Mouse (Mus musculus) c-Kit-positive CD71-positive TER-119-positive erythroid progenitor cells, embryonic 14.5 days (primary cell): ENCODE measurements at regions not wholly inside any gene's neighbourhood (a gene's known extent, or its start where the extent isn't known, plus 50 kb on each side); places are given as distances from the start of the nearest gene placed in this dataset.
"Not testable (repeated sequence)": the region's sequence is repeated elsewhere in the genome, so short reads cannot be mapped to it uniquely, and the experiment has no call there.

ENCODE experiments used
- DNase-seq: peaks from one replicate; pipeline ENCODE4 v3.0.0-alpha.2; 2013; ENCODE audit warnings: low spot score

DNA sequence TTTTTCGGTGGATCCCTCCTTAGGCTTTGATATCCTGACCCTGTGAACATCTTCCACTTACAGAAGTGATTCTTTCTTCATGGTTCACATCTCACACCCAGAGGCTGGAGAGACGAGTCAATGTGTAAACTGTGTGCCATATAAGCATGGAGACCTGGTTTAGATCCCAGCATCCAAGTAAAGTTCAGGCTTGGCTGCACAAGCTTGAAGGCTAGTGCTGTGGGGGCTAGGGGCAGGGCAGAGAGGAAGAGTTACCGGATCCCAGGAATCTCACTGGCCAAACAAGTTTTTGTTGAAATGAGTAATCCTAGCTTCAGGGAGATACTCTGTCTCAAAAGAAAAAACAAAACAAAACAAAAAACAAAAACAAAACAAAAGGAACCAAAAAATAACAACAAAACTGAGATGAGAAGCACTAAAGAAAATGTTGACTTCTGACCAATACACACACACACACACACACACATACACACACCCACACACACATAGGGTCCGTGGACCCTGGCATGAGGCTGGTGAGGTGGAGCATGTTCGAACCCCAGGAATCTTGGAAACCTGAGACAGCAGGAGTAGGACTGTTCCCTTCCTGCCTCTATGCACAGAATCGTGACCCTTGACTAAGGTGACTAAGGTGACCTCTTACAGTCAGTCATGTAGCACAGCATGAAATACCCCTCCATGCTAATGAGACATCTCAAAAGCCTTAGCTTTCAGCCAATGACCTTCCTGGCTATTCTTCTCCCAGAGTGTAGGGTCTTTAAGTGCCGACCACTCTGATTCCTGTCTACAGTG, 55.2 kb downstream of the Gm12728 start:
- DNase-seq, result no peak

DNA sequence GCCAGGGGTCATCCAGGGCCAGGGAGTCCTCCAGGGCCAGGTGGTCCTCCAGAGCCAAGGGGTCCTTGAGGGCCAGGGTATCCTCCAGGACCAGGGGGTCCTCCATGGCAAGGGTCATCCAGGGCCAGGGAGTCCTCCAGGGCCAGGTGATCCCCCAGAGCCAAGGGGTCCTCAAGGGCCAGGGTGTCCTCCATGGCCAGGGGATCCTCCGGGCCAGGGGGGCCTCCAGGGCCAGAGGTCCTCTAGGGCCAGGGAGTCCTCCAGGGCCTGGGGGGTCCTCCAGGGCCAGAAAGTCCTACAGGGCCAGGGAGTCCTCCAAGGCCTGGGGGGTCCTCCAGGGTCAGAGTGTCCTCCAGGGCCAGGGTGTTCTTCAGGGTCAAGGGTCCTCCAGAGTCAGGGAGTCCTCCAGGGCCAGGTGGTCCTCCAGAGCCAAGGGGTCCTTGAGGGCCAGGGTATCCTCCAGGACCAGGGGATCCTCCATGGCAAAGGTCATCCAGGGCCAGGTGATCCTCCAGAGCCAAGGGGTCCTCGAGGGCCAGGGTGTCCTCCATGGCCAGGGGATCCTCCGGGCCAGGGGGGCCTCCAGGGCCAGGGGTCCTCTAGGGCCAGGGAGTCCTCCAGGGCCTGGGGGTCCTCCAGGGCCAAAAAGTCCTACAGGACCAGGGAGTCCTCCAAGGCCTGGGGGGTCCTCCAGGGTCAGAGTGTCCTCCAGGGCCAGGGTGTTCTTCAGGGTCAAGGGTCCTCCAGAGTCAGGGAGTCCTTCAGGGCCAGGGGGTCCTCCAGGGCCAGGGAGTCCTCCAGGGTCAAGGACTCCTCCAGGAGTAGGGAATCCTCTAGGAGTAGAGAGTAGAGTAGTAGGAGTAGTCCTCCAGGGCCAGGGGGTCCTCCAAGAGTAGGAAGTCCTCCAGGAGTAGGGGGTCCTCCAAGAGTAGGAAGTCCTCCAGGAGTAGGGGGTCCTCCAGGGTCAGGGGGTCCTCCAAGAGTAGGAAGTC, 56.6 kb downstream of the Gm12728 start:
- DNase-seq, result not testable (repeated sequence)

- DNase-seq, result no peak
Observed at GRCm38 (mm10) chr4:105853086-105853485, 63.4 kb downstream of the Gm12728 start.

GRCm38 (mm10) chr4:105859052-105859864, 69.6 kb downstream of the Gm12728 start:
- DNase-seq, result no peak

DNA sequence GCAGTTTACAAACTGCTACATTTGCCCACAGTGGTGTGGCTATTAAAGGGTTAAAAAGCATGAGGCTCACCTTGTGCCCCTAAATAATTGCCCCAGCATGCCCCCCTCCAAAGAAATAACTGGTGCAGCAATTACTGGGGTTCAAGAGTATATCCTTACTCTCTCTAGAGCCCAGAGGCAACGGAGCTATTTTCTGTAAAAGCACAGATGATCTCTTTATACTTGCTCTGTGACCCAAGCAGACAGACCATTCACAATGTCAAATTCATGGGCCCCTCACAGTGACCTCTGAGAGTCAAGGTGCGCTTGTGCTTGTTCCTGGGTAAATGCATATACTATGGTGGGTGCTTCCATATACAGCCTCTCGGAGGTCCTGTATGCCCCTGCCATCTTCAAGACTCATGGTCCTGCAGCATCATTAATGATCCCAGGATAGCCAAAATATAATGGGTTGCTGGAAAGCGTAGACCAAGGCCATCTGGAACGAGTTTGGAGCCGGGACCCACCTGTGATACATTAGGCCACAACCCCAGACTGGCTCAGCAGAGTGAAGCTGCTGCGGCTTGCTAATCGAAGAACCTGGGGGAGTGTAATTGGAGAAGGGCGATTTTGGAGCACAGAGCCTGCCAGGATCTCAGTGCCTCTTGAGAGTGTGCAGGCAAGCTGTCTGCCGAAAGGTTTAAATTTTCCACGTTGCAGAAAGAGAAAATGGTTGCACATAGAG, 71.4 kb downstream of the Gm12728 start:
- DNase-seq, result no peak

DNA sequence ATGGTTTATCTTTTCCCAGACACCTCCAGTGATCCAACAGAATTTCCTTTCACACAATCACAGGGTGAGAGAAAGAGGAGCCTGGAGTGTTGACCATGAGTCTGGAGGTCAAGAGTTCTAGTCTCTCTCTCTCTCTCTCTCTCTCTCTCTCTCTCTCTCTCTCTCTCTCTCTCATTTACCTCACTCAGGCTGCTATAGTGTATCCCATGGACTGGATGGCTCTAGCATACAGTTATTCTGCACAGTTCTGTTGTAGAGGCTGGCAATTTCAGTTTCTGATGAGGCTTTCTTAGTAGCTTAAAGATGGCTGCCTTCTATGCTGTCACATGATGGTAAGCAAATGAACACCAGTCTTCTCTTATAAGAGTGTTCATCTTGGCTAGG, 72.0 kb downstream of the Gm12728 start:
- no peak for DNase-seq

DNA sequence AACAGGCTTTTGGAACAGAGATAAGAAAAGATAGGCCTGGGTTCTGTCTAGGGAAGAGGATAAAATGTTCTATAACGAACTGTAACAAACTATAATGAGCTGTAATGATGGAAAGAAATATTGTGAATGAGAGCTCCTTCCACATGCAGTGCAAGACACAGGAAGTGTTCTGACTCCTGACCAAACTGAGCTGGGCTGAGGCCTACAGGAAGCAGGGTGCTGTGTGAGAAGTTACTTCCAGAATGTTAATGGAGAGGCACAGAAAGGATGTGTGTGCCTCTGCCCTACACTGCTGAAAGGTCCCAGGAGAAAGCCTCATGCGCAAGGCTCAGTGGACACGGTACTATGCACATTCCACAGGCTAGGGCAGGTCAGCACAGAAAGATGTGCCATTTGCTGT, 80.8 kb downstream of the Gm12728 start:
- no peak for DNase-seq

- no peak for DNase-seq
Observed at GRCm38 (mm10) chr4:105877246-105877645, 87.6 kb downstream of the Gm12728 start.

GRCm38 (mm10) chr4:105879891-105880290, 90.2 kb downstream of the Gm12728 start:
- no peak for DNase-seq

DNA sequence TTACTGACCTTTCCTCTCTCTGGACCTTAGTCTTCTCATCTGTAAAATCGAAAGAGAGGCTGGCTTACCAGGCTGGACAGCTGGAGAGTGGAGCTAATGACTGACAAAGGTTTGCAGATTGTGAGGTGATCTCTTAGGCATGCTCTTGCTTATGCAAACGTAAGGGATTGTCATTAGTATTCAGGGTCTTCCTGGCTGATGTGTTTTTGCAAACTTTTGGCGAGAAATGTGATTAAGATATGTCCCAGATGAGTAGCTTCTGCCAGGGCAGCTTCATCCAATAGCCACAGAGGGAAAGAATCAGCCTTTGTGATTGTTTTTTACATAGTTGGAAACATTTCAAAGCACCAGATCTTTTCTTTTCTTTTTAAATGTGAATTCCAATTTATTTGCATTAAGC, 95.1 kb downstream of the Gm12728 start:
- DNase-seq, result no peak

GRCm38 (mm10) chr4:105891438-105891837, 101.8 kb downstream of the Gm12728 start:
- DNase-seq, result no peak

DNA sequence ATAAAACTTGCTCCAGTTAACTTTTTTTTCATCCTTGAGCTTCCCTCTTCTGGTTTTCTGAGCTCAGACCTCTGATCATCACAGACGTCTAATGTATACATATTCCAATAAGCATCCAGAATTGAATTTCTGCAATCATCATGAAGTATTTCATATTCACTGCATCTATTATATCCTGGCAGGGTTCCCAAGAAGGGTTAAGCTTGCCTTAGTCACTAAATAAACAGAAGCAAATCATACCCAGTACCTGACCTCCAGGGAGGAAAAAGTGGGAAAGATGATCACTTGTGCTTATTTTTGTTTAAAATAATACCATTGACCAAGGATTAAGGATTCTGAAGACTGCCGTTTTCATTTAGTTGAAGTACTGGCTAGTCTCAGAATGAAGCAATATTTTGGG, 102.4 kb downstream of the Gm12728 start:
- no peak for DNase-seq

- no peak for DNase-seq
Observed at GRCm38 (mm10) chr4:105895116-105895515, 105.4 kb downstream of the Gm12728 start.

DNA sequence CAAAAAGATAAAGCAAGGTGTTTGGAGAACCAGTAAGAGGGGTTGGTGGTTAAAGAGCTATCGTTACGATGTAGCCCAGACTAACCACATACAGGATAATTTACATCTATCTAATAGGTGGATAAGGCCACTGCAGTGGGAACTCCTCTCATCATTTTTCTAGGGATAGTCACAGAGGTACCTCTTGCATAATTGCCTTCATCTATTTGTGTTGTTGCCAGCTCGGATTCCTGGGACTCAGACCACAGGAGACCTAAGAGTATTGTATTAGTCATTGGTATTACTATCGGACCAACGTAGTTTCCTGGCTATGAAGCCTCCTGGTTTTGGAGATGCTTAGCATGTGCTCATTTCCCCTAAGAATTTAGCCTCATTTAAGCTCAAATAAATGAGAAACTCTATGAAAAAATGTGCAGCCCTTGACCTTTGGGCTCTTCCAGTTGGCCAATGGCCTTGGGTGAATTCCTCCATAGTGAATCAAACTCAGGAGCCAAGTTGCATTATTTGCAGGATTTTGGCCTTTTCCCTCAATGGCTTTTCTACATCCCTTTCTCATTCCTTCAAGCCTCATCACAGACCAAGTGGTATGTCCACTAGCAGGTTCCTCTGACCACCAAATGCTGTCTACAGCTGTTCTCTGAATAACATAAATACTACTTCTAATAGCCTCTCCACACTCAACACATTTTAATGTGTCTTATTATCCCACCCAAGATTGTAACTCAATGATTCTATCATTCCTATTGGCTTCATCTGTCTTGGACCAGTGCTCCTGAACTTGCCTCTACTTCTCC, 108.6 kb downstream of the Gm12728 start:
- DNase-seq, result no peak

DNA sequence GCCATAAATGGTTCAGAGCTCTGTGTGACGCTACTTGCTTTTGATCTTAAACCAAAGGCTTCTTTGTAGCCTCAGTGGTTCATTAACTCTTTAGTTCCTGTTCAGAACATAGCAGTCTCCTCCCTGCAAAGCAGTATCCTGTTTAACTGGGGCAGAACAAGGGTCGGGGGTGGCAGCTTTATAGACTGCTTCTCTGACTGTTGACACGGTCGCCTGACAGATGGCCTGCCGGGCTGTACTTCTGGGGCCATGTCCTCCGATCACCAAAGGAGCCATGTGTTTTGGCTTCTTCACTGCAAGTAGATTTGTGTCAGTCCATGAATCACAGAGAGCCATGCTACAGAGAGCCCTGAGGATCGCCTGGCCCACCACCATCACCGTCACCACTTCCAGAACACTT, 115.2 kb downstream of the Gm12728 start:
- DNase-seq, result no peak

- no peak for DNase-seq
Observed at GRCm38 (mm10) chr4:105906411-105906810, 116.7 kb downstream of the Gm12728 start.

DNA sequence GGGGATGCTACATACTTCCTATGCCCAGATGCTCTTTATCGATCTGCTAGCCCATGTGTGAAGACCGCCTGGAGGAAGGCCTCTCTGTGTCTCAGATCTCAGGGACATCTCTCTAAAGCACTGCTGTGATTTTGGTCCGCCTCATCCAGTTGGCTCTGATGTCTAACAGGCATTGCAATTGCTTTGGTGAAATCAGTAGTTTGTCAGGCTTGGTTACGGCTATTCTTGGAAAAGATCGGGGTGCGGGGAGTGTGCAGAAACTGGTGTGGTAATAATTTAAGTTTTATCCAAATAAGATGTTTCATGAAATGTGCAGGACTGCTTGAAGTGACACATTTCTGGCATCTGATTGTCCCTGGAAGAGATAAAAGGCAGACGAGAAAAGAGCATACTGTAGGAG, 117.9 kb downstream of the Gm12728 start:
- no peak for DNase-seq

DNA sequence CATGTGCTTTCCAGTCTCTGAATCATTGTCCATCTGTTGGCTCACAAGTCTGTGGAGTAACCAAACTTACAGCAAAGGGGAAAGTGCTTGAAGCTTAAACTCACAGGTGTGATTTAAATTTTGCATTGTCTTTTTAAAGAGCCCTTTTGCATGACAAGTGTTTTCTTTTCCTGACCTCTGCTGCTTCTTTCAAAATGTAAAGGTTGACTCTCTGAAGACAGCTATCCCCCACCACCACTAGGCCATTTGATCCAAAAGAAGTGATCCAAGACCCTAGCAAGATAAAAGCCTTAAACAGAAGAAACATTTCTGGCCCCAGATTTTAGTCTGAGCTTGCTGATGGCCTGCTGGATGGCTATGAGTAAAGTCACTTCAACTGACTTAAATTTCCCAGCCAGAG, 118.6 kb downstream of the Gm12728 start:
- DNase-seq, result no peak

DNA sequence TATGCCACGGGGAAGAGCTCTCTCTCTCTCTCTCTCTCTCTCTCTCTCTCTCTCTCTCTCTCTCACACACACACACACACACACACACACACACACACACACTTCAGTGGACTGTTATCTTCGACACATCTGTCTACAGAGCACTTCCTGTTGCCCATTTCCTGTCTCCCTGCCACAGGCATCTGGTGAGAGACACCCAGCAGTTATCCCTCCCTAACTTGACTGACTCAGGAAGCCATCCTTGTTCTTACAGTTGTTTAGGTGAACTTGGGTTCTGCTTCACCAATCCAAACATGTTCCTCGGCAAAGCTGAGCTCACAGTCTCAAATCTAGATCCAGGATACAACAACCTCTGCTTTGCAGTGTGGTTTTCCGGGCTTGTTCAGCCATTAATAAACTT, 119.6 kb downstream of the Gm12728 start:
- DNase-seq, result no peak

- no peak for DNase-seq
Observed at GRCm38 (mm10) chr4:105910666-105911065, 121.0 kb downstream of the Gm12728 start.

DNA sequence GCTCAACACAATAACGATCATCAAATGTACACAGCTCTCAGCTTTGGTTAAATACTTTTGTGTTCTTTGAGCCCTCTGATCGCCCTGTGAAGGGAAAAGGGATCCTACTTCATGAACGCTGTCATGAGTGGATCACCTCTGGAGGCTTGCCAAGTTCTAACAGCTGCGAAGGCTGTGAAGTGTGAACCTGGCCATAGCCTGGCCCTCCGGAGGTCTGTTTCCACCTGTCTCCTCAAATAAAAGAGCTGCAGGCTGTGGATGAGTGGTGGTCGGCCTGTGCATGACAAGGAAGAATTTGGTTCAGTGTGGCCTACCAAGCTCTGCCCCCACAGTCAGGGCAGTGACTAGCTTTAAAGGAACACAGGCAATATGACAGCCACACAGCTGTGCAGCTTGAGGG, 122.0 kb downstream of the Gm12728 start:
- no peak for DNase-seq
